In the genomic region with DNA sequence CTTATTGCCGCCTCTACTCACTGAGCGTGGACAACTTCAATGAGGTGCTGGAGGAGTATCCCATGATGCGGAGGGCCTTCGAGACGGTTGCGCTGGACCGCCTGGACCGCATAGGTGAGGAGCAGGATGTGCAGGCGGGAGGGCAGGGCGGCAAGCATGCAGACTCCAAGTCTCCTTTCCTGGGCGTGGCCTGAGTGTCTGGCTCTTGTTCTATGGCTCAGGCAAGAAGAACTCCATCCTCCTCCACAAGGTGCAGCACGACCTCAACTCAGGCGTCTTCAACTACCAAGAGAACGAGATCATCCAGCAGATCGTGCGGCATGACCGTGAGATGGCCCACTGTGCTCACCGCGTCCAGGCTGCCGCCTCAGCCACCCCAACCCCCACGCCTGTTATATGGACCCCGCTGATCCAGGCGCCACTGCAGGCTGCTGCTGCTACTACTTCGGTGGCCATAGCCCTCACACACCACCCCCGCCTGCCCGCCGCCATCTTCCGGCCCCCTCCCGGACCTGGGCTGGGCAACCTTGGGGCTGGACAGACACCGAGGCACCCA, we compare ENCODE assay signal across 9 mouse cellular contexts. TPM values are rescaled to one million over a fixed set of nuclear protein-coding genes. Genes with fewer than 3 reads are reported as not detected.
A peak's percentile ranks its signal among the peaks of the same experiment; 100 is the strongest.
DNase-seq lines count a peak whose midpoint lies in the region; ATAC-seq lines count a peak whose summit lies in the region.
"Had no signal": no experiment of that assay in that cellular context is flagged by ENCODE, and none has a peak within 500 bp of the region (broad histone marks: within the 10 kb centered on the region; RNA-seq: fewer than 3 reads in every experiment).

No protein-coding gene starts in this region.

- H3K27me3 ChIP-seq in liver, embryonic 11.5 days (replicated peaks; ENCODE audit: control insufficient read depth, insufficient read depth, low read length), result peaks cover 16% of the 10 kb centered on the region
- peaks cover 25% of the 10 kb centered on the region for H3K27me3 ChIP-seq in liver, embryonic 13.5 days

- H3K36me3 ChIP-seq in liver, embryonic 11.5 days (ENCODE audit: control insufficient read depth, insufficient read depth, low read length), result no peaks in the 10 kb centered on the region
- H3K36me3 ChIP-seq in liver, embryonic 13.5 days, result no peaks in the 10 kb centered on the region

- no peak for DNase-seq in liver, embryonic 11.5 days (ENCODE audit: low spot score)
- DNase-seq in liver, result no peak
- peak; percentile 16 for DNase-seq in embryo, embryonic 11.5 days (ENCODE audit: low read depth, low spot score)
- DNase-seq in forelimb bud, embryonic 11.5 days (ENCODE audit: low read depth, low spot score), result peak; percentile 19
- no peak for DNase-seq in liver, embryonic 13.5 days
- DNase-seq in thymus, postnatal 10 days (ENCODE audit: low spot score in 2 of 2), result no peak
- DNase-seq: cerebellum, postnatal 14 days; left cerebral cortex, postnatal 4 days had no signal

- H3K4me3 ChIP-seq in liver, embryonic 11.5 days (ENCODE audit: low read depth, low read length), result 0 out of 2 replicates have a peak overlapping the region, but pooled peaks have one; percentile 21
- no peak overlapping the region for H3K4me3 ChIP-seq in liver, embryonic 13.5 days (replicated peaks)

- H3K27ac ChIP-seq in liver, embryonic 11.5 days (ENCODE audit: low read depth, low read length), result no peak overlapping the region
- H3K27ac ChIP-seq in liver, embryonic 13.5 days, result no peak overlapping the region

- ATAC-seq in liver, embryonic 11.5 days (replicated peaks; ENCODE audit: low FRiP score), result no peak
- no peak for ATAC-seq in liver, embryonic 13.5 days (ENCODE audit: low read depth)
- no peak for ATAC-seq in CD4-positive, CD25-positive, alpha-beta regulatory T cell, adult 4 months

- H3K4me2 ChIP-seq in liver, embryonic 11.5 days, result peak overlapping the region; percentile 44
- peak overlapping the region; percentile 19; the same call in 1 of the 2 replicates for H3K4me2 ChIP-seq in liver, embryonic 13.5 days

- H3K9ac ChIP-seq in liver, embryonic 11.5 days (ENCODE audit: low read depth, low read length), result no peak overlapping the region
- no peak overlapping the region for H3K9ac ChIP-seq in liver, embryonic 13.5 days

- H3K9me3 ChIP-seq in liver, embryonic 11.5 days (ENCODE audit: control insufficient read depth, low read length), result no peaks in the 10 kb centered on the region
- H3K9me3 ChIP-seq in liver, embryonic 13.5 days (replicated peaks), result no peaks in the 10 kb centered on the region

- 23% methylated on average over 30 of the region's 30 CpGs for WGBS in liver, embryonic 11.5 days
- 28% methylated on average over 30 of the region's 30 CpGs for WGBS in liver, embryonic 13.5 days (ENCODE audit: insufficient replicate concordance)

- no peaks in the 10 kb centered on the region for H3K4me1 ChIP-seq in liver, embryonic 11.5 days (replicated peaks; ENCODE audit: control insufficient read depth, insufficient read depth, low read length)
- no peaks in the 10 kb centered on the region for H3K4me1 ChIP-seq in liver, embryonic 13.5 days (replicated peaks)

RNA-seq across cellular contexts. Expression of gene Hcn4, which starts 35.9 kb away (rescaled TPM):
- polyA plus RNA-seq in liver, embryonic 11.5 days (2014; fragmentation: Nextera tagmentation; extraction: Ambion mirVana), result 0.39 and 0.40 TPM in 2 replicates
- polyA plus RNA-seq in liver, embryonic 13.5 days (2015; fragmentation: Nextera tagmentation; extraction: Ambion mirVana), result not detected in 2 replicates
- not detected for polyA plus RNA-seq in CD4-positive, CD25-positive, alpha-beta regulatory T cell, adult 4 months (2017; shearing (Covaris generic))

Comparison
In these comparisons a context has a peak if more than half of its experiments do, and no peak if none do; other contexts are left out.
1. DNase-seq: peak in embryo, embryonic 11.5 days (single experiment) and forelimb bud, embryonic 11.5 days (single experiment); none in liver, embryonic 11.5 days (single experiment), liver (single experiment), liver, embryonic 13.5 days (single experiment) and thymus, postnatal 10 days (0 of 2).